Mouse (Mus musculus) heart, adult 2 months (tissue): ENCODE results near the gene Rps19. TPM values are rescaled to one million over a fixed set of nuclear protein-coding genes. Genes with fewer than 3 reads are reported as not detected.
"Not testable (repeated sequence)": the region's sequence is repeated elsewhere in the genome, so short reads cannot be mapped to it uniquely, and the experiment has no call there.

Source experiments
- DNase-seq, 2 experiments: peaks; one replicate each; pipeline ENCODE4 v3.0.0; 2021
- H3K27ac ChIP-seq: fragments of 200-600 bp; 2 replicates; pipeline ENCODE4 v1.8.1; 2022
- H3K27me3 ChIP-seq: fragments of 200-500 bp; 2 replicates; pipeline ENCODE4 v1.6.1; 2012; ENCODE audit warnings: mild to moderate bottlenecking, low read length, inconsistent platforms, mixed read lengths; ENCODE audit not compliant: control insufficient read depth, insufficient read depth
- H3K36me3 ChIP-seq: fragments of 200-500 bp; 2 replicates; pipeline ENCODE4 v1.6.1; 2012; ENCODE audit warnings: low read length, inconsistent platforms; ENCODE audit not compliant: control insufficient read depth, insufficient read depth
- H3K4me1 ChIP-seq: fragments of 200-500 bp; 2 replicates; pipeline ENCODE4 v1.6.1; 2011; ENCODE audit warnings: low read length; ENCODE audit not compliant: control insufficient read depth, insufficient read depth
- H3K4me3 ChIP-seq: fragments of 200-600 bp; 2 replicates; pipeline ENCODE4 v1.8.1; 2022
- H3K79me2 ChIP-seq: fragments of 200-500 bp; replicated peaks from 2 replicates; pipeline ENCODE4 v1.6.1; 2012; ENCODE audit warnings: mild to moderate bottlenecking, inconsistent platforms, low read length, moderate library complexity, mixed read lengths; ENCODE audit not compliant: control insufficient read depth, insufficient read depth
- H3K9ac ChIP-seq: fragments of 200-500 bp; 2 replicates; pipeline ENCODE4 v1.6.1; 2012; ENCODE audit warnings: low read depth, mild to moderate bottlenecking, control low read depth, inconsistent platforms, low read length, mixed read lengths
- CTCF ChIP-seq: fragments of 200-600 bp; IDR thresholded peaks from 2 replicates; pipeline ENCODE4 v1.8.1; 2022; ENCODE audit warnings: antibody characterized with exemption, mild to moderate bottlenecking, moderate library complexity
- EP300 ChIP-seq: fragments of 200-500 bp; IDR thresholded peaks from 2 replicates; pipeline ENCODE4 v1.6.1; 2011; ENCODE audit warnings: low read depth, low read length, control low read depth; ENCODE audit not compliant: insufficient read depth
- POLR2A ChIP-seq: fragments of 200-500 bp; IDR thresholded peaks from 2 replicates; pipeline ENCODE4 v1.6.1; 2011; ENCODE audit warnings: mild to moderate bottlenecking, low read depth, low read length, control low read depth; ENCODE audit not compliant: insufficient read depth
- WGBS: fragments of 180-500 bp; shearing (Covaris S2); methylation state at CpG from one replicate; pipeline ENCODE4 v1.1.7; 2018; 5-methylcytosine and 5-hydroxymethylcytosine counted together
- intact Hi-C: fragments of 180-260 bp; cut with DNase I; formaldehyde crosslinking; loops from one replicate; pipeline ENCODE4 v1.15.1; 2025
- polyA plus RNA-seq: library from polyadenylated mRNA; depleted of rRNA; stranded (reverse); fragments of >200 nt; gene quantifications from 2 replicates; pipeline ENCODE4 v1.2.3, GENCODE M21; 2012
- total RNA-seq, 2 experiments: library from RNA; stranded (reverse); gene quantifications; 2 replicates each; pipeline ENCODE4 v1.2.3; 2021

Gene Rps19
- total and polyA plus RNA-seq, 3 experiments = 256 to 584 (median 505) TPM

DNA sequence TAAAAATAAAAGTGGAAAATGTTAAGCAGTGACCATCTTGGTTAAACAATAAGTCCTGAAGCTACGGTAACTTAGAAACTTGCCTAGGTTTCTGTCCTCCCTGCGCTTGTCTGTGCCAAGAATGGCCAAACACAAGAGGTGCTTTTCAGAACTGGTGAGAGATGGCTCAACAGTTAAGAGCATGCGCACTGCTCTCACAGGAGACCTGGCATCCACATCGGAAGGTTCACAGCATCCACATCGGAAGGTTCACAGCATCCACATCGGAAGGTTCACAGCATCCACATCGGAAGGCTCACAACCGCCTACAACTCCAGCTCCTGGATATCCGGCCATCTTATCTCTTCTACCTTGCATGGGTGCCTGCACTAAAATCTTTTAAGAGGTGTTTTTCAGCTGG, 39.0 kb upstream of the Rps19 start:
- H3K27ac ChIP-seq = no peak overlapping the region
- no peak for DNase-seq
- no peak overlapping the region for H3K9ac ChIP-seq
- H3K4me3 ChIP-seq = no peak overlapping the region
- intact Hi-C loops = no loop called here
- no peaks in the 10 kb centered on the region for H3K79me2 ChIP-seq
- no peak for TF ChIP-seq POLR2A
- no peak for TF ChIP-seq CTCF
- TF ChIP-seq EP300 = no peak
- 73% methylated on average over 9 of the region's 9 CpGs for WGBS
- no peaks in the 10 kb centered on the region for H3K27me3 ChIP-seq
- no peaks in the 10 kb centered on the region for H3K4me1 ChIP-seq
- H3K36me3 ChIP-seq = no peaks in the 10 kb centered on the region

DNA sequence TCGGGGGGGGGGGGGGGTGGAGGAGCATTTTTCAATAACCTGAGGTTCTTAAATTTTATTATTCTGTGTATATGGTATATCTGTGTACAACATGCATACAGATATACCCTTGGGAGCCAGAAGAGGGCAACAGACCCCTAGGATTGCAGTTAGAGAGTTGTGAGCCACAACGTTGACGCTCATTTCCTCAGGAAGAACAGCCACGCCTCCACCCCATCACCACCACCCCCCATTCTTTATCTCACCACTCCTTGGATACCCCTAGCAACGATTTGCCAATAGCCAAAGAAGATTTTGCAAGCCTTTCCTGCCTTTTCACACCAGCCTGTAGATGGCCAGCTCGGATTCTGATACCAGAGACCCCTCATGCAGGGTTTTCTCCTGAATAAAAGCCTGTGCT, 38.5 kb upstream of the Rps19 start:
- intact Hi-C loops = no loop called here
- 4% methylated on average over 6 of the region's 6 CpGs for WGBS
- H3K4me1 ChIP-seq = no peaks in the 10 kb centered on the region

DNA sequence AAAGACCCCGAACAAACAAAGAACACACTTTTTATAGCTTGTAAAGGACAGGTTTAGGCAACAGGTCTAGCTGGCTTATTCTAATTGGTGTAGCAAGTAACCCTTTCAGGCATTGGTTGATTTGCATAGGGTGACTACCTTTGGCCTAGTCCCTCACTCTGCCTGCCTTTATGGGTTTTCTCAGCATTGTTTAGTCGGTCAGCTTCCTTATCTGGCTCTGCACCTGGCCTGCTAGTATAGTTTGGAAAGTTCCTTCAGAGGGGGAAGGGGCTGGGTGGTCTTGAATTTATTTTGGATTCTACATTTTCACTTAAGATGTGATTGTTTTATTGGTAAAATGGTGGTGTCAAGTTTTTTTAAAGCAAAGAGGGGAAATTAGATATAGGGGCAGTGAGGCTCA, 37.6 kb upstream of the Rps19 start:
- DNase-seq, H3K4me1 ChIP-seq, H3K27me3 ChIP-seq, H3K9ac ChIP-seq, H3K79me2 ChIP-seq, H3K4me3 ChIP-seq, H3K36me3 ChIP-seq, H3K27ac ChIP-seq, intact Hi-C loops: not testable (repeated sequence)
- 41% methylated on average over 2 of the region's 2 CpGs for WGBS

More for the DNA sequence above, 38.5 kb upstream of the Rps19 start:
- H3K27me3 ChIP-seq = no peaks in the 10 kb centered on the region
- no peak overlapping the region for H3K4me3 ChIP-seq
- no peak for DNase-seq
- H3K9ac ChIP-seq = no peak overlapping the region
- no peaks in the 10 kb centered on the region for H3K79me2 ChIP-seq
- TF ChIP-seq EP300 (no peak), CTCF (no peak), POLR2A (no peak)
- H3K27ac ChIP-seq = no peak overlapping the region
- H3K36me3 ChIP-seq = no peaks in the 10 kb centered on the region

DNA sequence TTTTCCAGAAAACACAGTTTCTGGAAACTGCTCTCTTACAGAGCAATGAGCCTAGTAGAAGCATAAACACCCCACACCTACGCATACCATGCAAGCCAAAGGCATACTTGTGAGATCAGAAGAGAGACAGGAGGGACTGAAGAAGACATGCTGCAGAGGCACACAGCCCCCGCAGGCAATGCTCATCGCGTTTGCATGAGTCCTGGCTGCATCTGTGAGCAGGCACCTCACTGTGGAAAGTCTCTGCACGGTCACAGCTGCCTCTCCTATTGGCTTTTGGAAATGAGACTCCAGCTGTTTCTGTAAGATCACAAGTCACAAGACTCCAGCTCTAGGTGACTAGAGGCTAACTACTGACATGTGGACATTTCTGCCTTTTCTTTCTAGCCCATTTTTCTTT, 34.0 kb upstream of the Rps19 start:
- intact Hi-C loops = no loop called here
- 25% methylated on average over 5 of the region's 5 CpGs for WGBS
- TF ChIP-seq CTCF = no peak
- no peak for TF ChIP-seq POLR2A
- TF ChIP-seq EP300 = no peak
- Histone ChIP-seq H3K27me3 (no peaks in the 10 kb centered on the region), H3K79me2 (no peaks in the 10 kb centered on the region), H3K9ac (no peak overlapping the region), H3K4me3 (no peak overlapping the region), H3K27ac (no peak overlapping the region), H3K4me1 (no peaks in the 10 kb centered on the region), H3K36me3 (no peaks in the 10 kb centered on the region)
- no peak for DNase-seq

DNA sequence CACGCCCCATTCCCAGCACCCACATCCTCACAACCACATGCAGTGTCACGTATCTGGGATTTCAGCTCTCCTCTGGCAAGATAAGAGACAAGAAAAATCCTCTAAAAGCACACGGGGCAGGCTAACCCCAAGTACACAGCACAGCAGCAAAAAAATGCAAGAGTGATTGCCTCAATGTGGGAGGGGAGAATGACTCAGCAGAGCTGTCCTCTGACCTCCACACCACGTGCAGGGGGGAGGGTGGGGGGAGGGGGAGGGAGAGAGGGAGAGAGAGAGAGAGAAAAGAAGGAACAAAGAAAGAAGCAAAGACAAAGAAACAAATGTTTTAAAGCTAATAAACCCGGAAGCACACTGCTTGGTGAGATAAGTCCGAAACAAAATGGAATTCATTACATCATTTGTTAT, 33.3 kb upstream of the Rps19 start:
- no peak for DNase-seq
- Histone ChIP-seq H3K9ac (no peak overlapping the region), H3K27me3 (no peaks in the 10 kb centered on the region), H3K4me1 (no peaks in the 10 kb centered on the region), H3K4me3 (no peak overlapping the region), H3K36me3 (no peaks in the 10 kb centered on the region), H3K27ac (no peak overlapping the region), H3K79me2 (no peaks in the 10 kb centered on the region)
- intact Hi-C loops = no loop called here
- no peak for TF ChIP-seq POLR2A
- TF ChIP-seq CTCF = no peak
- TF ChIP-seq EP300 = no peak
- 22% methylated on average over 6 of the region's 6 CpGs for WGBS

DNA sequence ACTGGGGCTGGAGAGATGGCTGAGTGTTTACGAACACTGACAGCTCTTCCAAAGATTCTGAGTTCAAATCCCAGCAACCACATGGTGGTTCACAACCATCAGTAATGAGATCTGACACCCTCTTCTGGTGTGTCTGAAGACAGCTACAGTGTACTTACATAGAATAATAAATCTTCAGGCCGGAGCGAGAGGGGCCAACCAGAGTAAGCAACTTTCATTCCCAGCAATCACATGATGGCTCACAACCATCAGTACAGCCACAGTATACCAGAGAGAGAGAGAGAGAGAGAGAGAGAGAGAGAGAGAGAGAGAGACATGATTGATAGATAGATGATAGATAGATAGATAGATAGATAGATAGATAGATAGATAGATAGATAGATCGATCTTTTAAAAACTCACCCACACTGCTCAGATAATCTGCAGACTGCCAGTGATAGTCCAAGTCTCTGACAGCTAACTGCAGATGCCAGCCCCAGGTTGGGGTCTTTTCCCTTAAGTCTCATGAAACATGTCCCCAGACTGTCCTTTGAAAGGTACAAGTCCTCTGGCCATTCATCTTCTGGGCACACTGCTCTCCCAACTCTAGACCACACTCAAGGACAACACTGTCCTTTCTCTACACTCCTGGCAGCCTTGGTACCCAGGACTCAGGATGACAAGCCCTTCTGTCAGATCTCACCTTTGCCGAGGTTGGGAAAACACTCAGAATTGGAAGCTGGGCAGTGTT, 32.4 kb upstream of the Rps19 start:
- Histone ChIP-seq H3K27me3 (no peaks in the 10 kb centered on the region), H3K4me3 (no peak overlapping the region), H3K79me2 (no peaks in the 10 kb centered on the region), H3K36me3 (no peaks in the 10 kb centered on the region), H3K9ac (no peak overlapping the region), H3K4me1 (no peaks in the 10 kb centered on the region), H3K27ac (no peak overlapping the region)
- 79% methylated on average over 5 of the region's 5 CpGs for WGBS
- intact Hi-C loops = no loop called here
- DNase-seq = no peak
- TF ChIP-seq CTCF = no peak
- TF ChIP-seq EP300 = no peak
- no peak for TF ChIP-seq POLR2A
